Mouse (Mus musculus) kidney, postnatal 36 days (tissue): ENCODE measurements at regions not wholly inside any gene's neighbourhood (a gene's known extent, or its start where the extent isn't known, plus 50 kb on each side); places are given as distances from the start of the nearest gene placed in this dataset.

Experiments
- DNase-seq, 2 experiments: peaks; one replicate each; pipeline ENCODE4 v3.0.0; 2021 to 2022; ENCODE audit warnings: mixed read lengths in 2 of 2

- no peak for DNase-seq
Measured at GRCm38 (mm10) chr10:44636061-44636460, 107.8 kb upstream of the Prdm1 start.

DNA sequence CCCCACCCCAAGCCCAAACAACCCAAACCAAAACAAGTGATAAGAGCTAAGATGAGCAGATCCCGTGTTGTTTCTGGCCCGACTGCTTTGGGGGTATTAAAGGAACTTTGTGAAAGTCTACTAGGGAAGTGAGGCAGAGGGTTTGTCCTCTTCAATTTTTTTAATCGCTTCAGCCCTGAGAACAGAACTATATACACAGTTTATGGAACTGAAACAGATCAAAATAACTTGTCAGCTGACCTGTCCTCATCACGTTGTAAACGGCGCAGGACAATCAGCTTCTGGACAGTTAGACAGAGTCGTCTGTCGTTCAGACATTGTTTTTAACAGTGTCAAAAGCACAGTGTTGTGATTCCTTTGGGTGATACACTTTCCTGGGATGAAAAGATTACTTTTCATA is 103.3 kb upstream of the Prdm1 start:
- DNase-seq = peak in 1 of 2 experiments; percentile 3

DNA sequence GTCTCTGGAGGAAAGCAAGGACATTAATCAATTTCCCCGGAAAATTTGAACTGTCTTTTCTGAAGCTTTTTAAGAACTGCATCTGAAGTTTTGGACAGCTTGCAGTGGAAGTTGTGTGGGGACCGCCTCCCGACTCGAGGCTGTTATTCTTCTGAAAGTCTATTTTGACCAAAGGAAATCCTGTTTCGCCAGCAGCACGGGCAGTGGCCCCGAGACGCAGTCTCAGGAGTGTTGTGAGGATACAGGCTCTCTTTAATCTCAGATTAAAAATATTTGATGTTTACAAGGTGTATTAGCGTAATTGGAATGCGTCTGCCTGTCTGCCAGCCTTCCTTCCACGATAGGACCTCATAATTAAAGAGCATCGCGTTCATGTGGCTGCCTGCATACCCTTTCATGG is 102.2 kb upstream of the Prdm1 start:
- peak; percentile 42 to 55 for DNase-seq

DNA sequence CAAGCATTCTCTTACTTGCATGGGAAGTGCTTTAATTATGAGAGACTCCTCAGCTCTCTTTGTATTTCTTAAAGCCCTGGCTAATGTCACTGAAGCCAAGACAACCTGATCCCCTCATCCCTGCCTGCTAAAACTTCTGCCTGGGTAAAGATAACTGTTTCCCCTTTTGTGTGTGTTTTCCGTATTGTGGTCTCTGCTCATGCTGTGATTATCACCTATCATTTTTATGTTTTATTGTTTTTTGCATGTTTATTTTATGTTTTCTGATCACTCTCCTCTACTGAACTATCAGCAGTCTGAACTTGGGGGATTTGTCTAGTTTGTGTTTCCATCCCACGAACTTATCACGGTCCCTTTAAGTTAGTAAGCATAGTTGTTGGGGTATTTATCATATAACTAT is 100.1 kb upstream of the Prdm1 start:
- no peak for DNase-seq

- DNase-seq = no peak
Measured at GRCm38 (mm10) chr10:44627431-44627830, 99.1 kb upstream of the Prdm1 start.

- DNase-seq = no peak
Measured at GRCm38 (mm10) chr10:44625521-44625920, 97.2 kb upstream of the Prdm1 start.

DNA sequence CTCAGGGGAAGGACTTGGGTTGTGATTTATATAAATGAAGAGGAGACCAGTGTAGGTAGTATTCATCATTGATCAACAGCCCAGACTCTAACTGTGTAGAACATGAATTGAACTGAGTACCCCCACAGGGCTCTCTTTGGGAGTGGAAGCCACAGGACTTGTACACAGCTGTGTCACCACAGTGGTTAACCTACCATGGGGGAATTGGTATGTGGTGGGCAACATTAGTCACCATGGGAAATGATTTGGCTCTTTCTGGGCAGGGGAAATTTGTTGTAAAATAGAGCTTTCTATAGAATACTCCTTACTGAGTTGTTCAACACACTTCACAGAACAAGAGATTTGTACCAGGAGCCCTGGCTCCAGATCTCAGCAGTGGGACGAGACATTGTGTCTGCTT is 87.3 kb upstream of the Prdm1 start:
- DNase-seq = no peak

DNA sequence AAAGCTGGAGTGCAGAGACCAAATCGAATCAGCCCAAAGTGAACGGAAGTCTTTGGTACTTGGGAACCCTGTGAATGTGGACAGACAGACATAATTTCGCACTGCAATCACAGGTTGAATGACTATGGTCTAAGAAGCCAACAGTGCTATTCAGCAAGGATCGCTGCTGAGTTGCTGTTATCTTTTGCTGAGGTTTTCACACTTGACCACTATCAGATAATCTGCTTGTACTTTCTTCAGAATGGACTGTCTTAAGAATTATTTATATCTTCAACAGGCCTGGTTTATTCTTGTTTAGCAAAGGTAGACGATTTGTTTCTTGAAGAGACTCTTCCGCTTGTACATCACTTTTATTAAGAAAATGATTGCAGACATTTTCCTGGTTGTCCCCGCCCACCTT is 84.3 kb upstream of the Prdm1 start:
- DNase-seq = no peak

- no peak for DNase-seq
Measured at GRCm38 (mm10) chr10:44611399-44611798, 83.1 kb upstream of the Prdm1 start.

DNA sequence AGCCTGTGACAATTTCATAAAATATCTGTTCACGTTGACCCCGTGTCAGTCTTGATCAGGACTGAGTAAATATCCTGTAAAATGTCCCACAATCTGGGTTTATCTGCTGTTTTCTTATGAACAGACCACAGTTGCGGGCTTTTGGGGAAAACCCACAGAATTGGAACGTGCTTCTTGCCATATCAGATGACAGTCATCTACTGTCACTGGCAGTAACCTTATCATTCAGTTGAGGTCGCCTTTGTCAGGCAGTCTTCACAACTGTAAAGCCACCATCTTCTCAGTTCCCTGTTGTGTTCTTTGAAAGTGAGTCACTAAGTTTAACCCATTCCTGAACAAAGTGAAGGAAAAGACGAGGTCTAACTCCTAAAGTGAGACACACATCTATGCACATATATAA is 80.9 kb upstream of the Prdm1 start:
- no peak for DNase-seq

GRCm38 (mm10) chr10:44607334-44607851 is 79.1 kb upstream of the Prdm1 start:
- DNase-seq = peak in 1 of 2 experiments; percentile 11

DNA sequence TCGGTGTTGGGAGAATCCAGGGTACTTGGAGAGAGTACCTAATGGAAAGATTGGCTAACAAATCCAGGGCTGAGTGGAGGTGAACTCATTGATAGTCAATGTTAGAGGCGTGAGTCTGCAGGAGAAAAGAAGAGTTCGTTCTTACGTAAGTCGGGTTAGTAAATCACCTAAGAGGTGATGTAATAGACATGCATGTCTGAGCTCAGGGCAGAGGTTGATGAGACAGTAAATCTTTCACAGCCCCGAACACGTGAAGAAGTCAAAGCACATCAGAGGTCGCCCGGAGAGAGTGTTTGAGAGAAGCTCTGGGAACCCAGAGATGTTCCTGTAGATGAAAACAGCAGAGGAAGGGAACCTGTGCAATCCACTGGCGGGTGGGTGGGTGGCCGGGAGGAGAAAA is 76.2 kb upstream of the Prdm1 start:
- peak; percentile 21 to 52 for DNase-seq

DNA sequence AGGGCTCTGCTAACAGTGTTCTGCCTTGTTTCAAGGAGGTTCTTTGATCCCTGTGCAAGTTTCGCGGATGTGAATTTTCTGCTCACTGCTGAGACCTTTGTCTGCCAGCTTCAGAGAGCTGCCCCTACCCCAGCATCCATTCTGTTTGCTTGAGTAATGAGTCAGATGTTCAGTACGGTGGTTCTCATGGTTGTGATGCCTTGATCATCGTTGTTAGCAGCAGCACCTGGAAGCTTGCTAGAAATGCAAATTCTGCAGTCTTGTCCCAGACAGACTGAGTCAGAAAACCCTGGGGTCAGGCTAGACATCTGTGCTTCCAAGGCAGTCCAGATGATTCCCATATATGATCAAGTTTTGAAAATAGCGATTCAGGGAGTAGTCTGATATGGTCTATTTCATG is 75.2 kb upstream of the Prdm1 start:
- no peak for DNase-seq

DNA sequence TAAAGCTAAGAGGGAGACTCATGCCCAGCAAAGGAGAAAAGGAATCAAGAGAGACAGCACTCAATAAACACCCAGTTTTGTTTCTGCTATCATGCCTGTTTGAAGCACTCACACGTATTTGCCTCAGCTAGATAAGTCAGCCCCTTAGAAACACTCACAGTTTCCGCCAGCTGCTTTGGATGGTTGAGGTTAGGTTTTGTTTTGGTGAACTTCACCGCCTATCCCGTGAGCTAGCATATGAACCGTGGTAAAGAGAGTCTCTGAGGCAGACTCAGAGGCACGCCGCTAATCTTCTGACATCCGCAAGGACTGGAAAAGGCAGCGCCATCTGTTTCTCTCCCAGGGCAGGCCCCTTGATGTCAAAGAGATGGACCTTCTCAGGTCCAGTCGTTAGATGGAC is 73.2 kb upstream of the Prdm1 start:
- no peak for DNase-seq

GRCm38 (mm10) chr10:44599964-44600334 is 71.6 kb upstream of the Prdm1 start:
- DNase-seq = no peak

GRCm38 (mm10) chr10:44599331-44599963 is 71.1 kb upstream of the Prdm1 start:
- no peak for DNase-seq

GRCm38 (mm10) chr10:44598615-44599014 is 70.3 kb upstream of the Prdm1 start:
- no peak for DNase-seq

- DNase-seq = no peak
Measured at GRCm38 (mm10) chr10:44595932-44596331, 67.6 kb upstream of the Prdm1 start.

DNA sequence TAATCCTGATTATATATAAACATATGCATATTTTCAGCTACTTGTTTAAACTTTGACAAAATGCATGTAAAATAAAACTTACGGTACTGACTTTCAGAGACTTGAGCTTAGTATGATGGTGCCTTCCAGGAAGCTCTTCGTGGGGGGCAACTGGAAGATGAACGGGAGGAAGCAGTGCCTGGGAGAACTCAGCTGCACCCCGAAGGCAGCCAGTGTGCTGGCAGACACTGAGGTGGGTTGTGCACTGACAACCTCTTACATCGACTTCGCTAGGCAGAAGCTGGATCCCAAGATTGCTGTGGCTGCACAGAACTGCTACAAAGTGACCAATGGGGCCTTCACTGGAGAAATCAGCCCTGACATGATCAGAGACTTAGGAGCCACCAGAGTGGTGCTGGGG is 61.5 kb upstream of the Prdm1 start:
- DNase-seq = no peak

GRCm38 (mm10) chr10:44589352-44589751 is 61.1 kb upstream of the Prdm1 start:
- DNase-seq = peak in 1 of 2 experiments; percentile 18

GRCm38 (mm10) chr10:44582736-44583135 is 54.4 kb upstream of the Prdm1 start:
- no peak for DNase-seq
